Mouse (Mus musculus) left cerebral cortex, postnatal 25 days (tissue): Measurements from ENCODE around the gene Sit1. TPM values are rescaled to one million over a fixed set of nuclear protein-coding genes. Genes with fewer than 3 reads are reported as not detected.

Experiments used
- DNase-seq, 2 experiments: peaks; one replicate each; pipeline ENCODE4 v3.0.0; 2022; ENCODE audit warnings: low spot score in 2 of 2, mixed read lengths in 1 of 2
- intact Hi-C: fragments of 180-260 bp; cut with DNase I; formaldehyde crosslinking; loops from one replicate; pipeline ENCODE4 v1.15.1; 2025
- total RNA-seq, 2 experiments: library from RNA; stranded (reverse); gene quantifications; 2 replicates each; pipeline ENCODE4 v1.2.3; 2021

Sit1 gene
- total RNA-seq, result not detected

- no peak for DNase-seq
- intact Hi-C loops, result no loop called here
These were observed at the start of gene Sit1 for GRCm38 (mm10) chr4:43483535-43484091. Gene Sit1 (minus strand): TSS chr4:43483734.

- no peak for DNase-seq
- intact Hi-C loops, result loop anchor here (5.0 kb wide), 2 partner anchors 91 to 124 kb away; partner anchors contain the start of genes Hint2 and Tesk1
These were observed 49.7 kb upstream of the Sit1 start for GRCm38 (mm10) chr4:43533270-43533669.

- intact Hi-C loops, result loop anchor here (5.0 kb wide), 2 partner anchors 88 to 127 kb away; partner anchors contain the start of genes Hint2 and Tesk1
- DNase-seq, result peak; percentile 74 to 86
These were observed 47.0 kb upstream of the Sit1 start for GRCm38 (mm10) chr4:43530581-43530980.

GRCm38 (mm10) chr4:43530081-43530501 lies 46.6 kb upstream of the Sit1 start:
- peak in 1 of 2 experiments; percentile 36 for DNase-seq
- intact Hi-C loops, result loop anchor here (5.0 kb wide), 2 partner anchors 88 to 127 kb away; partner anchors contain the start of genes Hint2 and Tesk1

GRCm38 (mm10) chr4:43528487-43528886 lies 45.0 kb upstream of the Sit1 start:
- intact Hi-C loops, result loop anchor here (5.0 kb wide), 1 partner anchor 36 kb away; the partner anchor contains the start of gene Ccdc107

GRCm38 (mm10) chr4:43527880-43528279 lies 44.3 kb upstream of the Sit1 start:
- intact Hi-C loops, result loop anchor here (5.0 kb wide), 1 partner anchor 36 kb away; the partner anchor contains the start of gene Ccdc107
- no peak for DNase-seq

More at GRCm38 (mm10) chr4:43528487-43528886, 45.0 kb upstream of the Sit1 start:
- DNase-seq, result no peak

- intact Hi-C loops, result no loop called here
These were observed 36.4 kb upstream of the Sit1 start for GRCm38 (mm10) chr4:43519956-43520355.

GRCm38 (mm10) chr4:43519551-43519950 lies 36.0 kb upstream of the Sit1 start:
- intact Hi-C loops, result no loop called here
- DNase-seq, result no peak

More at GRCm38 (mm10) chr4:43519956-43520355, 36.4 kb upstream of the Sit1 start:
- peak; percentile 85 to 89 for DNase-seq

- no peak for DNase-seq
- intact Hi-C loops, result no loop called here
These were observed 32.5 kb upstream of the Sit1 start for GRCm38 (mm10) chr4:43515764-43516708.

- intact Hi-C loops, result no loop called here
- DNase-seq, result no peak
These were observed 30.3 kb upstream of the Sit1 start for GRCm38 (mm10) chr4:43513791-43514190.

GRCm38 (mm10) chr4:43513300-43513699 lies 29.8 kb upstream of the Sit1 start:
- intact Hi-C loops, result no loop called here

GRCm38 (mm10) chr4:43512653-43513052 lies 29.1 kb upstream of the Sit1 start:
- no peak for DNase-seq
- intact Hi-C loops, result no loop called here

More at GRCm38 (mm10) chr4:43513300-43513699, 29.8 kb upstream of the Sit1 start:
- DNase-seq, result no peak

GRCm38 (mm10) chr4:43511675-43512454 lies 28.3 kb upstream of the Sit1 start:
- DNase-seq, result no peak
- intact Hi-C loops, result no loop called here

- intact Hi-C loops, result no loop called here
- DNase-seq, result no peak
These were observed 25.6 kb upstream of the Sit1 start for GRCm38 (mm10) chr4:43509109-43509508.

- DNase-seq, result no peak
- intact Hi-C loops, result no loop called here
These were observed 25.1 kb upstream of the Sit1 start for GRCm38 (mm10) chr4:43508666-43508997.

- no peak for DNase-seq
- intact Hi-C loops, result no loop called here
These were observed 24.6 kb upstream of the Sit1 start for GRCm38 (mm10) chr4:43507938-43508665.

GRCm38 (mm10) chr4:43506536-43507185 lies 23.1 kb upstream of the Sit1 start, which contains the start of gene Car9:
Gene Car9 (plus strand): TSS chr4:43506966.
- no peak for DNase-seq
- intact Hi-C loops, result no loop called here

- intact Hi-C loops, result no loop called here
- DNase-seq, result no peak
These were observed 22.5 kb upstream of the Sit1 start for GRCm38 (mm10) chr4:43506074-43506473.
